Mouse (Mus musculus) right cerebral cortex, postnatal 4 days (tissue): ENCODE results near the gene Lrrc58.

Experiments
- DNase-seq: peaks from one replicate; pipeline ENCODE4 v3.0.0-alpha.2; 2022

The Lrrc58 gene

GRCm38 (mm10) chr16:37867791-37868505, at the start of gene Lrrc58:
Lrrc58 (plus strand) TSS chr16:37868389.
- DNase-seq, result peak; percentile 85

DNA sequence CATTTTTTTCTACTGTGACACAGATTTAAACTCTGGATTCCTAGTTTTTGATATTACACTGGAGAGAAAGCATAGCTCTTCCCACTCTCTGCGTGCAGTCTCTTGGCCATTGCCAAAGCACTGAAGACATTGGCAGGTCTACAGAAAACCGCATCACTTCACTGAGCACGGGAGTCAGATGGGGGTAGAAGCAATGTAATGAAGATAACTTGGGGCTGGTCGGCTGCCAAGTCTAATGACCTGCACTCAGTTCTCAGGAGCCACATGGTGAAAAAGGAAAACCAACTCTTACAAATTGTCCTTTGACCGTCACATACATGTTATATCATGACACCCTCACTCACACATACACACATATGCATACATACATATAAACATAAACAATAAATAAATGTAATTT, 44.2 kb upstream of the Lrrc58 start:
- no peak for DNase-seq

DNA sequence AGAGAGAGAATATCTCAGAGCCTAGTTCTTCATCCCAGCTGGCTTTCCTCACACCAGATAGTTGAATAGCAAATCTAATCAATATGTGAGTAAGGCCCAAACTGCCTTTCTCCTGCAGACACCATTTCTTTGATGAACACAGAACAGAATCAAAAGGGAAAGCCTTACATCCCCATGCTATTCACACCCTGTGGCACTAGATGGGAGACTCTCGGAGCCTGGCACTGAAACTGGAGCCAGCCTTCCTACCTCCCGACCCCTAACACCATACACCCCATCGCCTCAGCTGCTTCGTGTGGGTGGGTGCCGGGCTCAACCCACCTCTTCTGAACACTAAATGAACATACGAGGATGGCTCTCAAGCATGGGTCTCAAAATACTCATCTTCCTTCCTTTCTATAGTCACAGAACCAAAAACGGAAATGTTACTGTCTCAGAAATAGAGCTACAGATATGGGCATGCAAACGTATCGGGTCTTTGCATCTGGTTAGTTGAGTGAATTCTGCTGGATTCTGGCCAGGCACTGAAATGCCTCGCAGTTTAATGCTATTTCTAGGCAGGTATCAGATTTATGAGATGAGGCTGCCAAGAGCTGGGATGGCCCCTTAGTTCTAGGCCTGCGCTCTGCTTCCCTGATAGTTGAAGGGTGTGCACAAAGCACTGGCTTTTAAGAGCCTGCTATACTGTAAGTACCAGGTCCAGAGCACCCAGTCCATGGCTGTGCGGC, 43.2 kb upstream of the Lrrc58 start:
- no peak for DNase-seq

- no peak for DNase-seq
These were observed 41.9 kb upstream of the Lrrc58 start for GRCm38 (mm10) chr16:37826286-37826685.

- no peak for DNase-seq
These were observed 37.1 kb upstream of the Lrrc58 start for GRCm38 (mm10) chr16:37831041-37831440.

GRCm38 (mm10) chr16:37837571-37837970, 30.6 kb upstream of the Lrrc58 start:
- no peak for DNase-seq

- DNase-seq, result no peak
These were observed 25.8 kb upstream of the Lrrc58 start for GRCm38 (mm10) chr16:37842439-37842838.

DNA sequence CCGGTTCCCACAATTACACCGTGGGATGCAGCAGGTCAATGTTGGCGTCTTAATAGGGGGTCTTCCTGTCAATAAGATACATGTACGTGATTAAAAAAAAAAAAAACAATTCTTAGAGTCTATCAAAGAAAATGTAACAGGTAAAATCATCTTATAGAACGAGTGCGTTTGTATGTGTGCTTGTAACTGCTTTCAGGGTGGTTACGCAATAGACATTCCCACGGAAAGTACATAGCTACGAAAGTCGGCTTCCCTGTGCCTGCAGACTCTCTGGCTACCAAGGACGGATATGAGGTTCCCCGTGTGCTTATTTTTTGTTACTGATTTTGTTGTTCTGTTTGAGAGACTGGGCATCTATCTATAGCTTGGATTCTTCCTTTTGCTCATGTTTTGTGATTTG, 24.4 kb upstream of the Lrrc58 start:
- DNase-seq, result no peak

DNA sequence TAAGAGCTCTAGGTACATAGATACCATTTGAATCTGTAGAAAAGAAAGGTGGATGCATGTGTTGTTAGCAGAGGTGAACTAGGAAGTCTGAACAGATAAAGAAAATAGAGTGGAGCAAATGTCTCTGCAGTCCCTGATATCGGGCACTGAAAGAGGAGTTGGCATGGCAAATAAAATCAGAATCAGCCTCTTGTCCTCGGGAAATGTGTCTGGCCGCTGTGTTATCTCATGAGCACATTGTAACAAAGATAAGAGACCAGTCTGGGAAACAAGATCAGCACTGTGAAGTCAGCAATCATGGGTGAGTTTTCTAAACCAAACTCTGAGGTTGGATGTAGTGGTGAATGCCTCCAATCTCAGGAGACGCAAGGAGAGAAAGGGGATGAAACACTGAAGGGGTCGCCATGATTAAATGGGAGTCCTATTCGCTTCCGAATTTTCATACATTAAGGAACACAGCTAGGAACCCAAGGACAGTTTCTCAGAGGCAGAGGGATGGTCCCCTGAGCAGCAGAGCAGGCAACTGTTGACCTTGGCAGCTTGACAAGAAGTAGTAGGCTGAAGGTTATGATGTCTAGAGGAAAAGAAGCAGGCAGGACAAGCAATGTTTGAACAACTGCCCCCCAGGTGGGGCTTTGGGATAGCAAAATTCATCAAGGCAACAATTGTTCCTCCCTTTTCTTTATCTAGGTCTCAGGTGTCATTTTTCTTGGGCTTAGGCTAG, 22.8 kb upstream of the Lrrc58 start:
- no peak for DNase-seq

DNA sequence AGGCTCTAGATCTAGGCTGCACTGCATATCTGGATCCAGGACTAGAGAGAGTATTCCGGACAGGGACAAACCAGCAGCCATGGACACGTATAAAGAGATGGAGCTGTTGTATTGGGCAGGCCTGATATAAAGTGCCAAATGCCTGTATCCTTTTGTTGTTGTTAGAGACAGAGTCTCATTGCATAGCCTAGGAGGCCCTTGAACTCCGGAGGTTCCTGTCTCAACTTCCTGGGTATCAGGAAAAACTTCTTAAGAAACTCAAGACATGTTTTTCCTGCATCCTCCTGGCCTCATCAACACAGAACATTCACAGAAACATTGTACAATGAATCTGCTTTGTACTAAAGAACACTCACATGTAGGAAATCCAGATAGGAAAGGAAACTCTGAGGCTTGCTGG, 21.1 kb upstream of the Lrrc58 start:
- DNase-seq, result no peak

GRCm38 (mm10) chr16:37851366-37851765, 16.8 kb upstream of the Lrrc58 start:
- DNase-seq, result no peak

DNA sequence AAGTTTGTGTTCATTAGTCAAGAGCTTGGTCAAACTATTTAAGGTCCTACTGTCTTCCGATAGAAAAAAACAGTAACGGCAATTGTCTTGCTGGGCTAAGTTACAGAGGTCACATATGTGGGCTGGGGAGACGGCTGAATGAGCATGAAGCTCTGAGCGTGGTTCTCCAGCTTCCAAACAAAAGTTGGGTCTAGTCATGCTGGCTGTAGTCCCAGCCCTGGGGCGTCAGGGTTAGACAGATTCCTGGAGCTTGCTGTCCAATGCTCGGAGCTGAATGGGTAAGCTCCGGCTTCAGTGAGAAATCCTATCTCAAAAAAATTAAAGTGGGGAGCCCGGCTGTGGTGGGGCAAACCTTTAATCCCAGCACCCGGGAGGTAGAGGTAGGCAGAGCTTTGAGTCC, 14.9 kb upstream of the Lrrc58 start:
- DNase-seq, result no peak

GRCm38 (mm10) chr16:37854054-37854453, 14.1 kb upstream of the Lrrc58 start:
- no peak for DNase-seq

DNA sequence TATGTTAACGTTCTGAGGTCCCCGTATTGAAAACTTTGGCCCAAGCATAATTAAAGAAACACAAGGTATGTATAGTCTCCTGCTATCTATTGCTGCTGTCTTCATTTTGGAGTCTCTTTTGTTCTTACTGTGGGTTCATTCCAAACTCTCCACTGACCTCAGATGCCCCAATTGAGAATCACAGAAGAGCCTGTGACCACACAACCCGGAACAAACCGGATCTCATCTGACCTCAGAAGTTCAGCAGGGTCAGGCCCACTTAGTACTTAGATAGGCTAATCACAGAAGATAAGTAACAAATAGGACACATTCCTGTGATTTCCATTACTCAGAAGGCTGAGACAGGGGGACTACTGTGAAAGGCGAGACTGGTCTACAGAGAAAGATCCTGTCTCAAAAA, 13.6 kb upstream of the Lrrc58 start:
- no peak for DNase-seq

GRCm38 (mm10) chr16:37855583-37855982, 12.6 kb upstream of the Lrrc58 start:
- no peak for DNase-seq

- DNase-seq, result no peak
These were observed 11.9 kb upstream of the Lrrc58 start for GRCm38 (mm10) chr16:37856327-37856726.

DNA sequence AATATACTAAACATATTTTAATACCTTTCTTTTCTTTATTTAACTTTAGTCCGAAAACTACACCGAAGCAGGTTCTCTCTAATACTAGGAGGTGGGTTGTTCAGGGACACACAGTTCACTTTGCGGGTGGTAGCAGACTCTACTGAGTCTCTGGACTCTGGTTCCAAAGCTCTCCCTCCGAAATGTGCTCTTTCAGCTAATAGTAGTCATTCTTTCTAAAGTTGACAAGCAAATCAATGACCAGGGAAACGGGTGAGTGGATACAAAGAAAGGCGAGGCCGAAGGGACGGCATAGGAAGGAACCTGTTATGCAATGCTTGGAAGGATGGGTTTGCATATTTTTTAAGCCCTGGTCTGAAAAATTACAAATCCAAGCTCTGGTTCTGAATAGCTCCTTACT, 10.7 kb upstream of the Lrrc58 start:
- DNase-seq, result no peak

- no peak for DNase-seq
These were observed 8.0 kb upstream of the Lrrc58 start for GRCm38 (mm10) chr16:37860213-37860612.

GRCm38 (mm10) chr16:37861029-37861428, 7.2 kb upstream of the Lrrc58 start, which contains the start of gene Gm36028:
Gm36028 (minus strand) TSS chr16:37861146.
- no peak for DNase-seq

DNA sequence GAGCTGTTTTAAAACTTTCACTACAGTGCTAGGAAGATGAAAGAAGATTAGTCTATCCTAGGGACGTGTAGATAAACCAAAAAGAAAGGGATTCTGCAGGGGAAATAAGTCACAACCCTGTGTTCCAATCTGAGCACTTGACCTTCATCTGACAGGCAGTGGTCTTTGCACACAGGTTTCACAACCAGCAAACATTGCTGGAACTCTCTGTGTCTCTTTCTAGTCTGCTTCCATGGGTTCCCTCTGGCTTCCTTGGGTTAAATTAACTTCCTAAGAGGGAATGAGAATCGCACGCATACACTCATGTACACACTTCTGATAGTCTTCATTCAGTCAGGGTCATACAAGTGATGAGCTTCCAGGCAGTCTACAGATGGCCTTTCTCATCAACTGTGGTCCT, 4.3 kb upstream of the Lrrc58 start:
- DNase-seq, result no peak

GRCm38 (mm10) chr16:37865841-37866240, 2.3 kb upstream of the Lrrc58 start:
- no peak for DNase-seq

DNA sequence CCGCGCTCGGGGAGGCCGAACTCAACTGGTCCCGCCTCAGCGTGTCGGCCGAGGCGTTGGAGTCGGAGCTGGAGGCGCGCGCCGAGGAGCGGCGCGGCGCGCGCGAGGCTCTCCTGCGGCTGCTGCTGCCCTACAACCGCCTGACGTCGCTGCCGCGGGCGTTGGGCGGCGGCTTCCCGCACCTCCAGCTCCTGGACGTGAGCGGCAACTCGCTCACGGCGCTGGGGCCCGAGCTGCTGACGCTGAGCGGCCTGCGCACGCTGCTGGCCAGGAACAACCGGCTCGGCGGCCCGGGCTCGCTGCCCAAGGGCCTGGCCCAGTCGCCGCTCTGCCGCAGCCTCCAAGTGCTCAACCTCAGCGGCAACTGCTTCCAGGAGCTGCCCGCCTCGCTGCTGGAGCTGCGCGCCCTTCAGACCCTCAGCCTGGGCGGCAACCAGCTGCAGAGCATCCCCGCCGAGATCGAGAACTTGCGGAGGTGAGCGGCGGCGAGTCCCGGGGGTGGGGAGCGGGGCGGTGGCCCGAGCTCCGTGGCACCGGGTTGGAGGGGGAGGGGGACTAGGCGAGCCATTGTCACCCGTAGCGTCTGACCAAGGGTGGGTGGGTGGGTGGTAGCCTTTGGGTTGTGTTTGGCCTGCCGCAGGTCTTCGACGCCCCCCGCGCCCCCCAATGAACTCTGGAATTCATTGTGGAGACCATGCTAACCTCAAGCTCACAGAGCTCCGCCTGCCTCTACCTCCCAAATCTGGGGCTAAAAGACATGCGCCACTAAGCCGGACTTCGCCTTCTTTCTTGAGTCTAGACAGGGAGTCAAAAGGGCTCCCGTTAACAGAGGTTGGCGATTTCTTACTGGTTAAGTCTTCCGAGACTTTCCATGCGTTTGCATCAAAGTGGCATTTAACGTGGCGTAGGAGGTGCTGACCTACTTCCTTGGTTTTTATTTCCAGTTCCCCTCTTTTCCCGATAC, 599 bp downstream of the Lrrc58 start:
- peak; percentile 39 for DNase-seq
